Mouse (Mus musculus): ENCODE data around the gene Rhebl1. TPM values are rescaled to one million over a fixed set of nuclear protein-coding genes. Genes with fewer than 3 reads are reported as not detected.
A peak's percentile ranks its signal among the peaks of the same experiment; 100 is the strongest.

The Rhebl1 gene
- polyA plus RNA-seq, 1 experiment from 2014 or later: 38.7 TPM

- no peak overlapping the region for H3K27ac ChIP-seq (ENCODE audit: low read length)
- WGBS: 7% methylated on average over 10 of the region's 10 CpGs
- no peak for ATAC-seq
- no peak overlapping the region for H3K9ac ChIP-seq (ENCODE audit: low read depth, low read length)
- H3K4me3 ChIP-seq (ENCODE audit: low read depth, low read length): no peak overlapping the region
- H3K4me2 ChIP-seq (ENCODE audit: low read length): peak overlapping the region; percentile 37; the same call in 1 of the 2 replicates
- no peaks in the 10 kb centered on the region for H3K36me3 ChIP-seq (ENCODE audit: control insufficient read depth, insufficient read depth, low read length)
- H3K4me1 ChIP-seq (ENCODE audit: control insufficient read depth, insufficient read depth, low read length): peaks cover 30% of the 10 kb centered on the region
- H3K27me3 ChIP-seq (ENCODE audit: control insufficient read depth, insufficient read depth, low read depth, low read length): peaks cover 55% of the 10 kb centered on the region
- H3K9me3 ChIP-seq (replicated peaks; ENCODE audit: control insufficient read depth, low read length, poor library complexity, severe bottlenecking): no peaks in the 10 kb centered on the region
Measured at GRCm38 (mm10) chr15:98897495-98897894, 3.2 kb upstream of the Rhebl1 start.

- H3K4me2 ChIP-seq (ENCODE audit: low read length): peak overlapping the region; percentile 53
- peaks cover 59% of the 10 kb centered on the region for H3K27me3 ChIP-seq (ENCODE audit: control insufficient read depth, insufficient read depth, low read depth, low read length)
- 2% methylated on average over 41 of the region's 41 CpGs for WGBS
- H3K9me3 ChIP-seq (replicated peaks; ENCODE audit: control insufficient read depth, low read length, poor library complexity, severe bottlenecking): no peaks in the 10 kb centered on the region
- no peaks in the 10 kb centered on the region for H3K36me3 ChIP-seq (ENCODE audit: control insufficient read depth, insufficient read depth, low read length)
- no peak overlapping the region for H3K27ac ChIP-seq (ENCODE audit: low read length)
- peak overlapping the region; percentile 30 for H3K4me3 ChIP-seq (ENCODE audit: low read depth, low read length)
- H3K9ac ChIP-seq (ENCODE audit: low read depth, low read length): peak overlapping the region; percentile 57
- H3K4me1 ChIP-seq (ENCODE audit: control insufficient read depth, insufficient read depth, low read length): peaks cover 30% of the 10 kb centered on the region
- ATAC-seq: no peak
Measured at GRCm38 (mm10) chr15:98895635-98896589, 1.6 kb upstream of the Rhebl1 start.

GRCm38 (mm10) chr15:98894746-98895634 lies 650 bp upstream of the Rhebl1 start:
- H3K27ac ChIP-seq (ENCODE audit: low read length): no peak overlapping the region

GRCm38 (mm10) chr15:98893036-98893435 lies 1.3 kb downstream of the Rhebl1 start:
- no peak overlapping the region for H3K4me3 ChIP-seq (ENCODE audit: low read depth, low read length)
- H3K27ac ChIP-seq (ENCODE audit: low read length): no peak overlapping the region
- no peak overlapping the region for H3K9ac ChIP-seq (ENCODE audit: low read depth, low read length)
- H3K9me3 ChIP-seq (replicated peaks; ENCODE audit: control insufficient read depth, low read length, poor library complexity, severe bottlenecking): no peaks in the 10 kb centered on the region
- H3K36me3 ChIP-seq (ENCODE audit: control insufficient read depth, insufficient read depth, low read length): no peaks in the 10 kb centered on the region
- H3K4me2 ChIP-seq (ENCODE audit: low read length): no peak overlapping the region
- H3K4me1 ChIP-seq (ENCODE audit: control insufficient read depth, insufficient read depth, low read length): peaks cover 28% of the 10 kb centered on the region
- WGBS: 39% methylated on average over 4 of the region's 4 CpGs
- H3K27me3 ChIP-seq (ENCODE audit: control insufficient read depth, insufficient read depth, low read depth, low read length): peaks cover 47% of the 10 kb centered on the region
- ATAC-seq: no peak

More at GRCm38 (mm10) chr15:98894746-98895634, 650 bp upstream of the Rhebl1 start:
- Histone ChIP-seq H3K4me1 (ENCODE audit: control insufficient read depth, insufficient read depth, low read length) (peaks cover 30% of the 10 kb centered on the region), H3K27me3 (ENCODE audit: control insufficient read depth, insufficient read depth, low read depth, low read length) (peaks cover 59% of the 10 kb centered on the region), H3K9ac (ENCODE audit: low read depth, low read length) (peak overlapping the region; percentile 57; the same call in 1 of the 2 replicates), H3K4me3 (ENCODE audit: low read depth, low read length) (peak overlapping the region; percentile 54), H3K36me3 (ENCODE audit: control insufficient read depth, insufficient read depth, low read length) (no peaks in the 10 kb centered on the region), H3K9me3 (replicated peaks; ENCODE audit: control insufficient read depth, low read length, poor library complexity, severe bottlenecking) (no peaks in the 10 kb centered on the region), H3K4me2 (ENCODE audit: low read length) (peak overlapping the region; percentile 85)
- 6% methylated on average over 38 of the region's 38 CpGs for WGBS
- no peak for ATAC-seq

GRCm38 (mm10) chr15:98891907-98892606 lies 2.3 kb downstream of the Rhebl1 start:
- no peak overlapping the region for H3K4me2 ChIP-seq (ENCODE audit: low read length)
- ATAC-seq: peak; percentile 63; the same call in 1 of the 2 replicates
- no peak overlapping the region for H3K27ac ChIP-seq (ENCODE audit: low read length)
- no peaks in the 10 kb centered on the region for H3K36me3 ChIP-seq (ENCODE audit: control insufficient read depth, insufficient read depth, low read length)
- no peak overlapping the region for H3K4me3 ChIP-seq (ENCODE audit: low read depth, low read length)
- peaks cover 40% of the 10 kb centered on the region for H3K27me3 ChIP-seq (ENCODE audit: control insufficient read depth, insufficient read depth, low read depth, low read length)
- no peaks in the 10 kb centered on the region for H3K9me3 ChIP-seq (replicated peaks; ENCODE audit: control insufficient read depth, low read length, poor library complexity, severe bottlenecking)
- WGBS: 43% methylated on average over 6 of the region's 6 CpGs
- 0 out of 2 replicates have a peak overlapping the region, but pooled peaks have one; percentile 6 for H3K9ac ChIP-seq (ENCODE audit: low read depth, low read length)
- peaks cover 25% of the 10 kb centered on the region for H3K4me1 ChIP-seq (ENCODE audit: control insufficient read depth, insufficient read depth, low read length)

- Histone ChIP-seq H3K4me3 (ENCODE audit: low read depth, low read length) (no peak overlapping the region), H3K27me3 (ENCODE audit: control insufficient read depth, insufficient read depth, low read depth, low read length) (peaks cover 34% of the 10 kb centered on the region), H3K9ac (ENCODE audit: low read depth, low read length) (no peak overlapping the region), H3K9me3 (replicated peaks; ENCODE audit: control insufficient read depth, low read length, poor library complexity, severe bottlenecking) (no peaks in the 10 kb centered on the region), H3K4me1 (ENCODE audit: control insufficient read depth, insufficient read depth, low read length) (peaks cover 25% of the 10 kb centered on the region), H3K36me3 (ENCODE audit: control insufficient read depth, insufficient read depth, low read length) (no peaks in the 10 kb centered on the region), H3K27ac (ENCODE audit: low read length) (no peak overlapping the region), H3K4me2 (ENCODE audit: low read length) (no peak overlapping the region; the same call in 1 of the 2 replicates)
- no peak for ATAC-seq
- WGBS: 11% methylated on average over 19 of the region's 19 CpGs
Measured at GRCm38 (mm10) chr15:98891198-98891742, 3.1 kb downstream of the Rhebl1 start.

GRCm38 (mm10) chr15:98887526-98887925 lies 6.8 kb downstream of the Rhebl1 start:
- 83% methylated on average over 7 of the region's 7 CpGs for WGBS
- no peaks in the 10 kb centered on the region for H3K36me3 ChIP-seq (ENCODE audit: control insufficient read depth, insufficient read depth, low read length)
- no peaks in the 10 kb centered on the region for H3K9me3 ChIP-seq (replicated peaks; ENCODE audit: control insufficient read depth, low read length, poor library complexity, severe bottlenecking)
- no peak overlapping the region for H3K4me3 ChIP-seq (ENCODE audit: low read depth, low read length)
- no peak overlapping the region for H3K4me2 ChIP-seq (ENCODE audit: low read length)
- no peak for ATAC-seq
- H3K4me1 ChIP-seq (ENCODE audit: control insufficient read depth, insufficient read depth, low read length): no peaks in the 10 kb centered on the region
- no peak overlapping the region for H3K27ac ChIP-seq (ENCODE audit: low read length)
- peaks cover 5% of the 10 kb centered on the region; the same call in 1 of the 2 replicates for H3K27me3 ChIP-seq (ENCODE audit: control insufficient read depth, insufficient read depth, low read depth, low read length)
- no peak overlapping the region for H3K9ac ChIP-seq (ENCODE audit: low read depth, low read length)
